Mouse (Mus musculus): ENCODE results near the gene Prl7c1. TPM values are rescaled to one million over a fixed set of nuclear protein-coding genes. Genes with fewer than 3 reads are reported as not detected.
"Not testable (repeated sequence)": the region's sequence is repeated elsewhere in the genome, so short reads cannot be mapped to it uniquely, and the experiment has no call there.

Gene Prl7c1
- total RNA-seq (2021) = not detected
- long read RNA-seq = 0 reads

DNA sequence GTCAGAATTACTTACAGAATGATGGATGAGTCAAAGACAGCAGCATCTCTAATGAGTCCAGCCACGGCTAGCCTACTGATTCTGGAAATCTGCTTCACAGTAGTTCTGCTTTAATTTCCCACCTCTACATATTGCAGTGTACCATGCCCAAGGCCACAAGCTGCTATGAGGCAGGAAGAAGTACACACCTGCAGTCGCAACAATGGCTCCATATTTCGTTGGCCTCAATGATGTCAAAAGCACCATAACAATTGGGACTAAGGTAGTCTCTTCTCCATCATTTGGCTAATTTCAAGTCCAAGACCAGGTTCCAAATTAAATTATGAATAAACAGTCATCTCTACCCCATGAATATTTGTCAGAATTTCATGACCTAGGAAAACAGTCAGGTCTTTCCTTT, at the start of gene Prl7c1:
Gene Prl7c1 (minus strand): TSS at position 101 of the 400 bp plus-strand sequence.
- not testable (repeated sequence) for DNase-seq (ENCODE audit: low spot score in 2 of 2)

- DNase-seq (ENCODE audit: low spot score in 2 of 2) = no peak
These were observed 22.2 kb upstream of the Prl7c1 start for GRCm38 (mm10) chr13:27802765-27803164.

- DNase-seq (ENCODE audit: low spot score in 2 of 2) = no peak
These were observed 20.8 kb upstream of the Prl7c1 start, which contains the start of gene Prl2a1 for GRCm38 (mm10) chr13:27801354-27801753. Gene Prl2a1 (plus strand): TSS chr13:27801654.

- no peak for DNase-seq (ENCODE audit: low spot score in 2 of 2)
These were observed 18.7 kb upstream of the Prl7c1 start for GRCm38 (mm10) chr13:27799303-27799702.

DNA sequence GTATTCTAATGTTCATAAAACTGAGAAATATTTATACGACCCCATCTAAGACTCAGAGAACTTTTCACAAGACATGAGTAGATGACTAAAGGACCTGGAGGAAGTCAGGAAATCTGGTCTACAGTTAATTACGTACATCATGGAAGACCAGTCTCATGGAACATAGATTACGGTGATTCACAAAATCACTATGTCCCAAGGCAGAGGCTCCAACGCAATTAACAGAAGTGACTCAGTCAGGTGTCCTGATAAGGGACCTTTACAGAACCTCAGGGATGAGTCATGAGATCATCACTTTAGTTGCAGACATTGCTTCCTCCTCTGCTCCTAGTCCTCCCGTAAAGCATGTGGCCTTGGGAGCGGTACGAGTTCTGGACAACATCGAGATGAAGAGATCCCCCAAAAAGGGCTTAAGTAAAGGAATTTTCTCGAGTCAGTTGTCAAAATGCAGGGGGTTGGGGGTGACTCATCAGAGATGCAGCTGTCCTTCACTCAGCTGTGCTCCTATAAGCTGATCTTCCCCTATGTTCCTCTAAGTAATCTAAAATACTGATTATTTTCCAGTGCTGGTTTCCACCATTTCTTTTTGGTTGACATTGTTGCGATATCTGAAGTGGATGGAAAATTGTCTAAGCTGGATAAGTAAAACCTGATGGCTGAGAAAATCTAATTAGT, 46.0 kb downstream of the Prl7c1 start:
- no peak for DNase-seq (ENCODE audit: low spot score in 2 of 2)

DNA sequence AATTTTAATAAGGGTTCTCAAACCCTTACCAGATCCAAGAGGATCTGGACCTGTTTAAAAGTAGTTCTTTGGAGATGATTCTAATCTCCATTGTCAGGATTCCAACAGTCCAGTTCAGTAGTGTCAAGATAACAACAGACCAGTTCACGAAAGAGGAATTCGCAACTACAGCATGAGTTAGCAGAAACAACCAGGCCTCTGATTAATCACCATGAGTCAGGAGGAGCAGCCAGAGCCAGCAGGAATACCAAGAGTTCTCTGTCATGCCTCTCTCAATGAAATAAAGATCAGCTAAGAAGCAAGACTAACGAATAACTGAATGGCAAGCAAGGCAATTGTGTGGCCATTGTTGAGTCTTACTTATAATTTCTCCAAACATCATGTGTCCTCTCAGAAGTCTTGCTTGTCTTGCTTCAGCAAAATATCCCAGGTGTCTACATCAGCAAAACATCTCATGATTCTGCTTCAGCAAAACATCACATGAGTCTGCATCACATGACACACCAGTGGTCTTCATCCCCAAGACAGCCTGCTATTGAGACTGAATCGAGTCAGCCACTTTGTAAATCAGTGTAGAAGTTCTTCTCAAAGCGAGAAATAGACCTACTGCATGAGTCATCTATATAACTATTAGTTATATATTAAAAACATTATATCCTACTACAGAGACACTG, 50.2 kb downstream of the Prl7c1 start:
- not testable (repeated sequence) for DNase-seq (ENCODE audit: low spot score in 2 of 2)

DNA sequence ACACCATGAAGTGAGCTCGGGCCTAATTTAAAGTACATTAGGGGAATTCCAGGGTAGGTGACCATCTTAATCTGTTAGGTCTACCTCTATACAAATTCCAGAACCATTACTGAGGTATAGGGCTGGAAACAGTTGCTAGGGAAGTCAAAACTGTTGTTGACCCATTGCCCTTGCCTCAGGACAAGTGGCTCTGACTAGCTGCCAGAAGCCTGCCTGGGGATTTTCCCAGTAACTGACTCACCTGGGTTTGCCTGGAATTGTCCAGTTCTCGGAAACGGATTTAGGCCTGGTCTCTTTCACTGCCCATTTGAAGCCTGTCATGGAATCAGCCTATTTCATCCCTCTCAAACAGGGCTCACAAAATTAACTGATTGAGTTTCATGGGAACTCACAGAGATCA, 55.5 kb downstream of the Prl7c1 start:
- not testable (repeated sequence) for DNase-seq (ENCODE audit: low spot score in 2 of 2)

Other genes with a start within 250 kb of the Prl7c1 start
- not detected for gene Prl8a9, start 216.2 kb downstream of the Prl7c1 start, total RNA-seq (2021)
- gene Prl8a1, start 198.6 kb downstream of the Prl7c1 start, total RNA-seq (2021) = not detected
- gene Prl7b1, start 170.2 kb downstream of the Prl7c1 start, total RNA-seq (2021) = not detected
- gene Prl7a1, start 138.3 kb downstream of the Prl7c1 start, total RNA-seq (2021) = not detected
- gene Prl7a2, start 112.8 kb downstream of the Prl7c1 start, total RNA-seq (2021) = not detected
- gene Prl7d1, start 64.1 kb downstream of the Prl7c1 start, total RNA-seq (2021) = not detected
- gene Prl2a1, start 20.9 kb upstream of the Prl7c1 start, total RNA-seq (2021) = not detected
- not detected for gene Prl2c1, start 68.5 kb upstream of the Prl7c1 start, total RNA-seq (2021)
- gene Prl4a1, start 235.4 kb upstream of the Prl7c1 start, total RNA-seq (2021) = not detected

All from layer of hippocampus, postnatal 10 days (tissue).